Mouse (Mus musculus) brain, embryonic 14.5 days (tissue): Measurements from ENCODE around the gene Mnat1.

Source experiments
- CTCF ChIP-seq: fragments of 200-500 bp; IDR thresholded peaks from 2 replicates; pipeline ENCODE4 v1.5.1; 2012; ENCODE audit warnings: inconsistent platforms, mild to moderate bottlenecking, moderate library complexity, borderline replicate concordance; ENCODE audit not compliant: insufficient read depth, insufficient read length; ENCODE audit errors: extremely low read depth
- POLR2A ChIP-seq: fragments of 200-500 bp; IDR thresholded peaks from 2 replicates; pipeline ENCODE4 v1.6.1; 2012; ENCODE audit warnings: mild to moderate bottlenecking, inconsistent platforms, borderline replicate concordance; ENCODE audit not compliant: poor library complexity, insufficient read depth, insufficient read length, severe bottlenecking; ENCODE audit errors: extremely low read depth

DNA sequence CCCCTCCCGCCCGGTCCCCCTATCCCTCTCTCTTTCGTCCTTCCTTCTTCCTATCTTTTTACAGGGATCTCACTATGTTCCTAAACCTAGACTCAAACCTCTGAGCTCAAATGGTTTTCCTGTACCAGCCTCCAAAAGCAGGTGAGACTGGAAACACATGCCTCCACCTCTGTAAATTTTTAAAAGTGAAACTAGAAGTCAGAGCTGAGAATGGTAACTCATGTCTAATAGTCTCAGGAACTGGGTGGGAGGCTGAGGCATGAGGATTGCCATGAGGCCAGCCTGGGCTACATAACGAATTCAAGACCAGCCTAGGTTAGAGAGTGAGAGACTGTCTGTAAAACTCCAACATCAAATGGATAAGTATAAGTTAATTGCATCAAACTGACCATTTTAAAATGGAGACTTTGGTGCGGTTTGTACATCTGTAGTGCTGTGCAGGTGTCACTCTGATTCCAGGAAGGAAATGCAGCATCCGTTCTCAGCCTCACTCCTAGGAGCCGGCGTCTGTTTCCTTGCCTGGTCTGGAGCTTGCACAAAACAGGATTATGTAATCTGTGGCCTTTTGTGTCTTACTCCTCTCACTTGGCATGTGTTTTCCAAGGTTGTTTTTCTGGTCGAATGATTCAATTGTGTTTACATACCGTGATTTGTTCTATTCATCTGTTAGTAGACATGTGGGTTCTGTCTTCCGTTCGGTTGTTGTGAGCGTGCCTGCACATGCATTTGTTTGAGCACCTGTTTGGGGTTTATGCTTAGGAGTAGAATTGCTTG, 39.1 kb downstream of the Mnat1 start:
- TF ChIP-seq CTCF (no peak), POLR2A (no peak)
